Mouse (Mus musculus): ENCODE measurements around the gene Tbx1.

DNA sequence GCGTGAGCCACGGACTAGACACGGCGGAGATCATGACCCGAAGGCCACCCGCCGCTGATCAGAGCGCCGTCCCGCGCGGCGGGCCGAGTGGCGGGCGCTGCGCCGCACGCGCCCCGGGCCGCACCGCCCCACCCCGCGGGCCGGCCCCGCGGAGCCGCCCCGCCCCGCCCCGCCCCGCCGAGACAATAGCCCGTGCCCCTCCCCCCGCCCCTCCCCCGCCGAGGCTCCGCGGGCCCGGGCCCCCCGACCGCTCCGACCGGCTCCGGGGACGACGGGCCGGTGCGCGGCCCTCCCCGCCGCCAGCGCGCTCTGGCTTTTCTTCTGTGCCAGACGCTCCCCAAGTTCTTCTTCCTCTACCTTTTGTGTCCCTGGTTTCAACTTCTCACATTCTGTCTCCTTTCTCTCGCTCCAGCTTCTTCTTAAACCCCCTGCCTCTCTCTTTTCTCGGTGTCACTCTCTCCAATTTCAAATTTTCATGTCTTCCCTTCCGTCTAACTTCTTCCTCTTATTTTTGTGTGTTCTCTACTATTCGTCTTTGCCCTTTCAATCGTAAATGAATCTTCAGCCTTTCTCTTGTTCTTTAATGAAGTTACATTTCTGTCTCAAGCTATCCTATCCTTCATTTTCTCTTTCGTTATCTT, 3.4 kb downstream of the Tbx1 start:
- TF ChIP-seq RAD21 (IDR thresholded peaks at IDR 0.05; ENCODE audit: low read depth, low read length) (no peak), EP300 (IDR thresholded peaks at IDR 0.05; ENCODE audit: low read depth in 1 of 2, low read length in 2 of 2) (no peak), POLR2A (IDR thresholded peaks at IDR 0.05; ENCODE audit: control insufficient read depth in 1 of 2, insufficient read depth in 1 of 2, low read depth in 1 of 2, low read length in 2 of 2, poor library complexity in 1 of 2) (no peak), GABPA (IDR thresholded peaks at IDR 0.05; ENCODE audit: low read depth, low read length) (no peak), CTCF (IDR thresholded peaks at IDR 0.05 in 2 of 3, conservative IDR thresholded peaks at IDR 0.05 in 1 of 3; ENCODE audit: control insufficient read depth in 1 of 3, insufficient read depth in 1 of 3, low read depth in 2 of 3, low read length in 3 of 3, poor library complexity in 1 of 3, severe bottlenecking in 1 of 3) (no peak), TCF12 (IDR thresholded peaks at IDR 0.05; ENCODE audit: low read depth, low read length) (no peak), GATA1 (IDR thresholded peaks at IDR 0.05; ENCODE audit: low read depth, low read length) (no peak), CHD1 (IDR thresholded peaks at IDR 0.05; ENCODE audit: low read depth, low read length) (no peak), POLR2AphosphoS5 (IDR thresholded peaks at IDR 0.05; ENCODE audit: borderline replicate concordance, low read depth, low read length) (no peak), MXI1 (IDR thresholded peaks at IDR 0.05; ENCODE audit: low read depth, low read length) (no peak), BHLHE40 (IDR thresholded peaks at IDR 0.05; ENCODE audit: borderline replicate concordance, low read depth, low read length) (no peak), UBTF (IDR thresholded peaks at IDR 0.05; ENCODE audit: borderline replicate concordance, insufficient read depth, low read depth, low read length) (no peak)
